Mouse (Mus musculus): ENCODE measurements around the gene H2-K1. TPM values are rescaled to one million over a fixed set of nuclear protein-coding genes. Genes with fewer than 3 reads are reported as not detected.

Gene H2-K1
- polyA plus RNA-seq, 1 experiment = 98.4 TPM

GRCm38 (mm10) chr17:34029150-34029889 lies 29.2 kb upstream of the H2-K1 start:
- H3K9me3 ChIP-seq (replicated peaks; ENCODE audit: control insufficient read depth, insufficient read depth, low read length, poor library complexity, severe bottlenecking) = no peaks in the 10 kb centered on the region
- H3K4me1 ChIP-seq (ENCODE audit: control insufficient read depth, insufficient read depth, low read length) = peaks cover 8% of the 10 kb centered on the region
- no peak overlapping the region for H3K27ac ChIP-seq (ENCODE audit: insufficient read depth, low read length)
- peaks cover 21% of the 10 kb centered on the region for H3K36me3 ChIP-seq (ENCODE audit: control insufficient read depth, insufficient read depth, low read length, poor library complexity, severe bottlenecking)
- H3K27me3 ChIP-seq (ENCODE audit: control insufficient read depth, insufficient read depth, low read length, poor library complexity, severe bottlenecking) = no peaks in the 10 kb centered on the region
- no peak for TF ChIP-seq POLR2A (IDR thresholded peaks at IDR 0.05; ENCODE audit: insufficient read depth, low read length)
- TF ChIP-seq EP300 (IDR thresholded peaks at IDR 0.05; ENCODE audit: insufficient read depth, low read depth, low read length) = no peak
- no peak for TF ChIP-seq CTCF (IDR thresholded peaks at IDR 0.05; ENCODE audit: low read depth, low read length)
- no peak overlapping the region for H3K4me3 ChIP-seq (ENCODE audit: low read depth, low read length)
- no peak overlapping the region for H3K9ac ChIP-seq (ENCODE audit: low read depth, poor library complexity, severe bottlenecking)

DNA sequence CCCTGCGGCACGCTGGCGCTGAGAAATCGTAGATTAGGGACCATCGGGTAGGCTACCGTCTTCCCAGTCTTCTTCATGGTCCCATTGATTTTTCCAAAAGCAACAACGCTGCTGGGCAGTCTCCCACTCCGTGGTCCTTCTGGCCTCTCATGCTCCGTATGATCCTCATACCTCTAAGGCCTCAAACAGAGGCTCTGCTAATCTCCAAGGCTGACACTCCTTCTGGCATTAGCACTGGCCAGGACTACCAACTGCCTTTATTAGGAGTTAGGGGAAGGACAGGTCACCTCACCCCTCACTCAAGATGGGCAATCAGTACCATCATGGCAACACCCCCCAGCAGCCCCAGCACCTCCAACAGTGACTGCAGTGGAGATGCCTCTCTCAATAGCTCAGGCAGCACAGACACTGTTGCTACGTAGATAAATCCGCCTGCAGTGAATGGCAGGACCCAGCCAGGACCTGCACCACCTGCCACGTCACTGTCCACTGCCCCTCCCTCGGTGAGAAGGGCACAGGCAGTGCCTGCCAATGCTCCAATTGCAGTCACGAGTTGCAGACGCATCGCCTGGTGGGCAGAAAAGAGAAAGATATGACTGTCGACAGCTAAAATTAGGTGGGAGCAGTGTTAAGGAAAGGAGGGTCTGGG lies 28.5 kb upstream of the H2-K1 start:
- Histone ChIP-seq H3K4me3 (ENCODE audit: low read depth, low read length) (no peak overlapping the region), H3K9me3 (replicated peaks; ENCODE audit: control insufficient read depth, insufficient read depth, low read length, poor library complexity, severe bottlenecking) (no peaks in the 10 kb centered on the region), H3K9ac (ENCODE audit: low read depth, poor library complexity, severe bottlenecking) (no peak overlapping the region), H3K36me3 (ENCODE audit: control insufficient read depth, insufficient read depth, low read length, poor library complexity, severe bottlenecking) (peaks cover 20% of the 10 kb centered on the region), H3K27ac (ENCODE audit: insufficient read depth, low read length) (no peak overlapping the region), H3K4me1 (ENCODE audit: control insufficient read depth, insufficient read depth, low read length) (peaks cover 8% of the 10 kb centered on the region), H3K27me3 (ENCODE audit: control insufficient read depth, insufficient read depth, low read length, poor library complexity, severe bottlenecking) (no peaks in the 10 kb centered on the region)
- TF ChIP-seq POLR2A (IDR thresholded peaks at IDR 0.05; ENCODE audit: insufficient read depth, low read length) (no peak), CTCF (IDR thresholded peaks at IDR 0.05; ENCODE audit: low read depth, low read length) (no peak), EP300 (IDR thresholded peaks at IDR 0.05; ENCODE audit: insufficient read depth, low read depth, low read length) (no peak)

- peak within 1 kb of the TSS; percentile 48 for H3K9ac ChIP-seq (ENCODE audit: low read depth, poor library complexity, severe bottlenecking)
Measured at GRCm38 (mm10) chr17:34027656-34028223, 27.6 kb upstream of the H2-K1 start, which contains the start of gene H2-Ke6. TSS of gene H2-Ke6 (minus strand) at chr17:34028060.

GRCm38 (mm10) chr17:34026917-34027655 lies 26.9 kb upstream of the H2-K1 start:
- Histone ChIP-seq H3K27me3 (ENCODE audit: control insufficient read depth, insufficient read depth, low read length, poor library complexity, severe bottlenecking) (no peaks in the 10 kb centered on the region), H3K9ac (ENCODE audit: low read depth, poor library complexity, severe bottlenecking) (peak overlapping the region; percentile 48), H3K4me1 (ENCODE audit: control insufficient read depth, insufficient read depth, low read length) (peaks cover 8% of the 10 kb centered on the region), H3K27ac (ENCODE audit: insufficient read depth, low read length) (no peak overlapping the region), H3K4me3 (ENCODE audit: low read depth, low read length) (peak overlapping the region; percentile 86), H3K36me3 (ENCODE audit: control insufficient read depth, insufficient read depth, low read length, poor library complexity, severe bottlenecking) (peaks cover 20% of the 10 kb centered on the region), H3K9me3 (replicated peaks; ENCODE audit: control insufficient read depth, insufficient read depth, low read length, poor library complexity, severe bottlenecking) (no peaks in the 10 kb centered on the region)
- TF ChIP-seq EP300 (IDR thresholded peaks at IDR 0.05; ENCODE audit: insufficient read depth, low read depth, low read length) (no peak), CTCF (IDR thresholded peaks at IDR 0.05; ENCODE audit: low read depth, low read length) (no peak), POLR2A (IDR thresholded peaks at IDR 0.05; ENCODE audit: insufficient read depth, low read length) (no peak)

More at GRCm38 (mm10) chr17:34027656-34028223, 27.6 kb upstream of the H2-K1 start, which contains the start of gene H2-Ke6:
- Histone ChIP-seq H3K27ac (ENCODE audit: insufficient read depth, low read length) (no peak within 1 kb of the TSS), H3K36me3 (ENCODE audit: control insufficient read depth, insufficient read depth, low read length, poor library complexity, severe bottlenecking) (peaks cover 20% of the 10 kb centered on the region), H3K27me3 (ENCODE audit: control insufficient read depth, insufficient read depth, low read length, poor library complexity, severe bottlenecking) (no peaks in the 10 kb centered on the region), H3K9me3 (replicated peaks; ENCODE audit: control insufficient read depth, insufficient read depth, low read length, poor library complexity, severe bottlenecking) (no peaks in the 10 kb centered on the region), H3K4me3 (ENCODE audit: low read depth, low read length) (peak within 1 kb of the TSS; percentile 86), H3K4me1 (ENCODE audit: control insufficient read depth, insufficient read depth, low read length) (peaks cover 8% of the 10 kb centered on the region)
- TF ChIP-seq CTCF (IDR thresholded peaks at IDR 0.05; ENCODE audit: low read depth, low read length) (no peak), POLR2A (IDR thresholded peaks at IDR 0.05; ENCODE audit: insufficient read depth, low read length) (no peak), EP300 (IDR thresholded peaks at IDR 0.05; ENCODE audit: insufficient read depth, low read depth, low read length) (no peak)

DNA sequence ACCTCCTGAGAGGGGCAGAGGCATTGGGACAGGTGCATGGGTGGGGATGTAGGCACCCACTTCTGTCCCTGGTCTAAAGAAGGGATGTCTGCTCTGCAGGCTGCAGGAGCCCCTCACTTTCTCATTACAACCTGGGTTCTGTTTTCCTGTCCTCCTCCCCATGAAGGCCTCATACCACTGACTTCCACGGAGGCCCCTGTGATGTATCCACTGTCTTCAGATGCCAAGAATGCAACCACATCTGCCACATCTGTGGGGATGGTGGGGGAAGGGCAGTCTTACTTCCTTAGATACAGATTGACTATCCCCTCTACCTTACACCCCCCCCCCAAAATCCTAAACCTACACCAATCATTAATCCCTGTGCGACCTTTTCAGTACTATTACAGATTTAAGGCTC lies 26.1 kb upstream of the H2-K1 start:
- Histone ChIP-seq H3K9ac (ENCODE audit: low read depth, poor library complexity, severe bottlenecking) (no peak overlapping the region), H3K27me3 (ENCODE audit: control insufficient read depth, insufficient read depth, low read length, poor library complexity, severe bottlenecking) (no peaks in the 10 kb centered on the region), H3K4me1 (ENCODE audit: control insufficient read depth, insufficient read depth, low read length) (peaks cover 8% of the 10 kb centered on the region), H3K27ac (ENCODE audit: insufficient read depth, low read length) (no peak overlapping the region), H3K4me3 (ENCODE audit: low read depth, low read length) (no peak overlapping the region), H3K36me3 (ENCODE audit: control insufficient read depth, insufficient read depth, low read length, poor library complexity, severe bottlenecking) (peaks cover 20% of the 10 kb centered on the region), H3K9me3 (replicated peaks; ENCODE audit: control insufficient read depth, insufficient read depth, low read length, poor library complexity, severe bottlenecking) (no peaks in the 10 kb centered on the region)
- no peak for TF ChIP-seq CTCF (IDR thresholded peaks at IDR 0.05; ENCODE audit: low read depth, low read length)
- TF ChIP-seq POLR2A (IDR thresholded peaks at IDR 0.05; ENCODE audit: insufficient read depth, low read length) = no peak
- no peak for TF ChIP-seq EP300 (IDR thresholded peaks at IDR 0.05; ENCODE audit: insufficient read depth, low read depth, low read length)
